ENCODE assay signal across 9 mouse cellular contexts in genomic region chr8:105476628-105477413, GRCm38 (mm10). TPM values are rescaled to one million over a fixed set of nuclear protein-coding genes. Genes with fewer than 3 reads are reported as not detected.
A peak's percentile ranks its signal among the peaks of the same experiment; 100 is the strongest.
DNase-seq lines count a peak whose midpoint lies in the region; ATAC-seq lines count a peak whose summit lies in the region.
"Had no signal": no experiment of that assay in that cellular context is flagged by ENCODE, and none has a peak within 500 bp of the region (broad histone marks: within the 10 kb centered on the region; RNA-seq: fewer than 3 reads in every experiment).

No protein-coding gene starts in this region.

- no peaks in the 10 kb centered on the region for H3K9me3 ChIP-seq in neural tube, embryonic 15.5 days (replicated peaks)
- H3K9me3 ChIP-seq: liver, embryonic 15.5 days had no signal

- no peak overlapping the region for H3K9ac ChIP-seq in neural tube, embryonic 15.5 days (replicated peaks)
- H3K9ac ChIP-seq: liver, embryonic 15.5 days had no signal

- H3K4me3 ChIP-seq in neural tube, embryonic 15.5 days (replicated peaks): no peak overlapping the region
- H3K4me3 ChIP-seq: erythroblast, embryonic 14.5 days; liver, embryonic 15.5 days had no signal

- no peak overlapping the region for H3K4me2 ChIP-seq in neural tube, embryonic 15.5 days
- H3K4me2 ChIP-seq: liver, embryonic 15.5 days had no signal

- peaks cover 5% of the 10 kb centered on the region; the same call in 1 of the 2 replicates for H3K27me3 ChIP-seq in neural tube, embryonic 15.5 days (replicated peaks)

- H3K36me3 ChIP-seq in neural tube, embryonic 15.5 days: peaks cover 2% of the 10 kb centered on the region; the same call in 1 of the 2 replicates
- H3K36me3 ChIP-seq: liver, embryonic 15.5 days had no signal

- ATAC-seq in neural tube, embryonic 15.5 days (ENCODE audit: low FRiP score): no peak
- peak; percentile 64 for ATAC-seq in common myeloid progenitor, adult 5-6 weeks (replicated peaks; ENCODE audit: low read depth, poor library complexity, severe bottlenecking)

- no peak overlapping the region for H3K27ac ChIP-seq in neural tube, embryonic 15.5 days (replicated peaks)
- H3K27ac ChIP-seq: liver, embryonic 15.5 days had no signal

- peak; percentile 66 for DNase-seq in neural tube, embryonic 10.5 days (ENCODE audit: extremely low spot score, low spot score)
- DNase-seq in adrenal gland, postnatal 14 days: peak; percentile 80
- peak; percentile 53 to 59 for DNase-seq in kidney, adult 8-10 months
- DNase-seq in lung, postnatal 14 days: peak; percentile 82
- DNase-seq in thymus, postnatal 25 days: peak; percentile 58

- 40% methylated on average over 25 of the region's 25 CpGs for WGBS in neural tube, embryonic 15.5 days

- H3K4me1 ChIP-seq in neural tube, embryonic 15.5 days: peaks cover 32% of the 10 kb centered on the region

RNA-seq across cellular contexts. Expression of gene Tppp3, which starts 5.5 kb away (rescaled TPM):
- polyA plus RNA-seq in neural tube, embryonic 15.5 days (2015; fragmentation: Nextera tagmentation; extraction: Ambion mirVana): 253 and 288 TPM in 2 replicates
- total RNA-seq in adrenal gland, postnatal 14 days (2021): 42.6 and 57.0 TPM in 2 replicates
- not detected in 2 replicates for total RNA-seq in common myeloid progenitor, adult 5-6 weeks (2017)

RNA-seq across cellular contexts. Expression of gene Zdhhc1, which starts 19.9 kb away (rescaled TPM):
- 36.6 and 36.8 TPM in 2 replicates for polyA plus RNA-seq in neural tube, embryonic 15.5 days (2015; fragmentation: Nextera tagmentation; extraction: Ambion mirVana)
- 16.0 and 18.1 TPM in 2 replicates for total RNA-seq in adrenal gland, postnatal 14 days (2021)
- 2.4 and 3.5 TPM in 2 replicates for total RNA-seq in common myeloid progenitor, adult 5-6 weeks (2017)

RNA-seq across cellular contexts. Expression of gene Hsd11b2, which starts 41.7 kb away (rescaled TPM):
- polyA plus RNA-seq in neural tube, embryonic 15.5 days (2015; fragmentation: Nextera tagmentation; extraction: Ambion mirVana): 1.0 and 1.1 TPM in 2 replicates
- 1.1 and 1.2 TPM in 2 replicates for total RNA-seq in adrenal gland, postnatal 14 days (2021)
- not detected in 2 replicates for total RNA-seq in common myeloid progenitor, adult 5-6 weeks (2017)
- polyA plus RNA-seq: erythroblast, embryonic 14.5 days had no signal

Comparison
In these comparisons a context has a peak if more than half of its experiments do, and no peak if none do; other contexts are left out.
1. RNA of gene Tppp3, which starts 5.5 kb away (total RNA-seq): 42.6 to 57.0 TPM in adrenal gland, postnatal 14 days; not detected in common myeloid progenitor, adult 5-6 weeks; every median in the first group is over 10 times any median in the second.
2. Peak in every context shown above with its lines, with median percentiles within 50 percentile points of each other: DNase-seq.